7 mouse cellular contexts compared by ENCODE assay signal in the genomic region with DNA sequence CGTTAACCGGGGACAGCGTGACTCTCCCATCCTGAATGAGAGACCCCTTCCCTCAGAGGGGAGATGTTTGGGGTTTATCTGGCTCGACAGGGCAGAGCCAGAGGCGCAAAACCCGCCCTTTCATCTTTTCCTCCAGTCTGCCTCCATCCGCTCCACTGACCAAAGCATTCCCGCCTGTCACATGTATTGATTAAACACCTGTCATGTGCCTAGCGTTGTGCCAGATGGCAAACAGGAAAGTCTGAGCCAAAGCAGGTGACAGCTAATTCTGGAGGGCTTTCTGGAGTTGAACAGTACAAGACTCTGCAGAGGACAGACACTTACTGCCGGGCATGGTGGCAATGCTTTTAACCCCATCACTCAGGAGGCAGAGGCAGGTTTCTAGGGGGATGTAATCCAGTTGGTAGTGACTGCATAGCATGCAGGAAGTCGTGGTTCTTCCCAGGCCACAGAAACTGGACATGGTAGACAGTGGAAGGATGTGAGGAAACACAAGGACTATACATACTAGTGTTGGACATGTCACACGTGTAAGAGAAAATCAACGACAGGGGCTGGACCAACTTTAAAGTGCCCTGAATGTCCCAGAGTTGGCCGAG. TPM values are rescaled to one million over a fixed set of nuclear protein-coding genes. Genes with fewer than 3 reads are reported as not detected.
DNase-seq lines count a peak whose midpoint lies in the region; ATAC-seq and TF ChIP-seq lines count a peak whose summit lies in the region.

No protein-coding gene starts in this region.

- H3K79me3 ChIP-seq in C2C12 (ENCODE audit: low read depth), result no peaks in the 10 kb centered on the region

- ATAC-seq in embryonic facial prominence, embryonic 15.5 days (ENCODE audit: insufficient number of reproducible peaks, low FRiP score, low TSS enrichment, low read depth), result peak; percentile 32; the same call in 1 of the 2 replicates
- no peak for ATAC-seq in intestine, postnatal 0 days
- peak; percentile 22; the same call in 1 of the 2 replicates for ATAC-seq in megakaryocyte, adult 5-6 weeks (ENCODE audit: poor library complexity, severe bottlenecking)

- peaks cover 28% of the 10 kb centered on the region for H3K4me1 ChIP-seq in embryonic facial prominence, embryonic 15.5 days
- H3K4me1 ChIP-seq in intestine, postnatal 0 days (replicated peaks; ENCODE audit: control insufficient read depth, insufficient read depth, low read length), result peaks cover 11% of the 10 kb centered on the region; the same call in 1 of the 2 replicates

- no peak for TF ChIP-seq CTCF in C2C12 (IDR thresholded peaks at IDR 0.05; ENCODE audit: control insufficient read depth, insufficient read depth, insufficient read length)
- no peak for TF ChIP-seq CTCF in intestine, postnatal 0 days (IDR thresholded peaks at IDR 0.05; ENCODE audit: low read depth)

- H3K36me3 ChIP-seq in C2C12 (ENCODE audit: control insufficient read depth, insufficient read depth), result no peaks in the 10 kb centered on the region
- no peaks in the 10 kb centered on the region for H3K36me3 ChIP-seq in embryonic facial prominence, embryonic 15.5 days
- H3K36me3 ChIP-seq in intestine, postnatal 0 days (ENCODE audit: control insufficient read depth, insufficient read depth), result no peaks in the 10 kb centered on the region; the same call in 1 of the 2 replicates

- H3K9me3 ChIP-seq in embryonic facial prominence, embryonic 15.5 days (replicated peaks), result no peaks in the 10 kb centered on the region
- no peaks in the 10 kb centered on the region for H3K9me3 ChIP-seq in intestine, postnatal 0 days (ENCODE audit: control insufficient read depth)

- H3K4me3 ChIP-seq in C2C12 (ENCODE audit: insufficient read depth, poor library complexity, severe bottlenecking), result peak overlapping the region; percentile 46
- peak overlapping the region; percentile 71 for H3K4me3 ChIP-seq in embryonic facial prominence, embryonic 15.5 days (replicated peaks)
- peak overlapping the region; percentile 65 for H3K4me3 ChIP-seq in intestine, postnatal 0 days (ENCODE audit: low read depth, low read length)

- H3K27me3 ChIP-seq in C2C12 (ENCODE audit: control insufficient read depth, insufficient read depth, insufficient read length), result no peaks in the 10 kb centered on the region
- no peaks in the 10 kb centered on the region for H3K27me3 ChIP-seq in embryonic facial prominence, embryonic 15.5 days
- no peaks in the 10 kb centered on the region for H3K27me3 ChIP-seq in intestine, postnatal 0 days (replicated peaks; ENCODE audit: control insufficient read depth, insufficient read depth, low read length)

- DNase-seq in 3T3-L1 (ENCODE audit: low read depth, low spot score), result peak; percentile 36
- no peak for DNase-seq in natural killer cell, adult 2 months (ENCODE audit: low spot score in 2 of 2)
- DNase-seq in testis, postnatal 14 days (ENCODE audit: low spot score), result no peak

- no peaks in the 10 kb centered on the region for H3K79me2 ChIP-seq in C2C12 (ENCODE audit: control insufficient read depth, insufficient read depth)

- peak overlapping the region; percentile 92 for H3ac ChIP-seq in C2C12 (ENCODE audit: control insufficient read depth, insufficient read length, low read depth)

- peak overlapping the region; percentile 82 for H3K4me2 ChIP-seq in embryonic facial prominence, embryonic 15.5 days (replicated peaks)
- peak overlapping the region; percentile 90 for H3K4me2 ChIP-seq in intestine, postnatal 0 days (replicated peaks; ENCODE audit: low read depth)

- peak overlapping the region; percentile 94 for H3K27ac ChIP-seq in embryonic facial prominence, embryonic 15.5 days (replicated peaks)
- peak overlapping the region; percentile 79 for H3K27ac ChIP-seq in intestine, postnatal 0 days (ENCODE audit: low read depth, low read length)

- 11% methylated on average over 14 of the region's 14 CpGs for WGBS in embryonic facial prominence, embryonic 15.5 days
- 10% methylated on average over 14 of the region's 14 CpGs for WGBS in intestine, postnatal 0 days

- peak overlapping the region; percentile 82 for H3K9ac ChIP-seq in embryonic facial prominence, embryonic 15.5 days
- peak overlapping the region; percentile 82 for H3K9ac ChIP-seq in intestine, postnatal 0 days (ENCODE audit: low read depth, low read length)

TF ChIP-seq in C2C12, 6 proteins besides CTCF, POLR2A, EP300 and RAD21:
- no peak for TF ChIP-seq USF1 (IDR thresholded peaks at IDR 0.05; ENCODE audit: low read depth)
- no peak for TF ChIP-seq CEBPB (IDR thresholded peaks at IDR 0.05; ENCODE audit: low read depth)

RNA-seq across cellular contexts. Expression of a gene that starts 0.7 kb away (rescaled TPM):
- polyA plus RNA-seq in C2C12 (2012; fragmentation: generic; extraction: Trizol), result 14.2 TPM
- polyA plus RNA-seq in embryonic facial prominence, embryonic 15.5 days (2015; fragmentation: Nextera tagmentation; extraction: Ambion mirVana), result 25.1 and 27.1 TPM in 2 replicates
- polyA plus RNA-seq in intestine, postnatal 0 days (2015; fragmentation: Nextera tagmentation; extraction: Ambion mirVana), result 60.3 and 63.3 TPM in 2 replicates
- total RNA-seq in megakaryocyte, adult 5-6 weeks (2015), result 38.1 and 51.5 TPM in 2 replicates
- 24.7 and 27.3 TPM in 2 replicates for total RNA-seq in megakaryocyte, adult 5-6 weeks (2017)

RNA-seq across cellular contexts. Expression of a gene that starts 18.6 kb away (rescaled TPM):
- polyA plus RNA-seq in C2C12 (2012; fragmentation: generic; extraction: Trizol), result 0.30 TPM
- polyA plus RNA-seq in embryonic facial prominence, embryonic 15.5 days (2015; fragmentation: Nextera tagmentation; extraction: Ambion mirVana), result 13.3 and 16.6 TPM in 2 replicates
- 597 and 634 TPM in 2 replicates for polyA plus RNA-seq in intestine, postnatal 0 days (2015; fragmentation: Nextera tagmentation; extraction: Ambion mirVana)
- total RNA-seq in megakaryocyte, adult 5-6 weeks (2015), result not detected in 2 replicates
- total RNA-seq in megakaryocyte, adult 5-6 weeks (2017), result 1.2 TPM in 1 of 2 replicates, not detected in the other

RNA-seq across cellular contexts. Expression of a gene that starts 27.5 kb away (rescaled TPM):
- polyA plus RNA-seq in C2C12 (2012; fragmentation: generic; extraction: Trizol), result 11.0 TPM
- polyA plus RNA-seq in embryonic facial prominence, embryonic 15.5 days (2015; fragmentation: Nextera tagmentation; extraction: Ambion mirVana), result 17.7 and 18.1 TPM in 2 replicates
- polyA plus RNA-seq in intestine, postnatal 0 days (2015; fragmentation: Nextera tagmentation; extraction: Ambion mirVana), result 8.9 and 9.2 TPM in 2 replicates
- 14.9 and 15.2 TPM in 2 replicates for total RNA-seq in megakaryocyte, adult 5-6 weeks (2015)
- 29.3 and 31.6 TPM in 2 replicates for total RNA-seq in megakaryocyte, adult 5-6 weeks (2017)

Comparison
In these comparisons a context has a peak if more than half of its experiments do, and no peak if none do; other contexts are left out.
1. RNA of a gene that starts 18.6 kb away (polyA plus RNA-seq): 597 to 634 TPM in intestine, postnatal 0 days; 13.3 to 16.6 TPM in embryonic facial prominence, embryonic 15.5 days and 0.30 TPM in C2C12 (single experiment); every median in the first group is over 10 times any median in the second.
2. Peak in every context shown above with its lines, with median percentiles within 50 percentile points of each other: H3K4me3 ChIP-seq.